In the genomic region with DNA sequence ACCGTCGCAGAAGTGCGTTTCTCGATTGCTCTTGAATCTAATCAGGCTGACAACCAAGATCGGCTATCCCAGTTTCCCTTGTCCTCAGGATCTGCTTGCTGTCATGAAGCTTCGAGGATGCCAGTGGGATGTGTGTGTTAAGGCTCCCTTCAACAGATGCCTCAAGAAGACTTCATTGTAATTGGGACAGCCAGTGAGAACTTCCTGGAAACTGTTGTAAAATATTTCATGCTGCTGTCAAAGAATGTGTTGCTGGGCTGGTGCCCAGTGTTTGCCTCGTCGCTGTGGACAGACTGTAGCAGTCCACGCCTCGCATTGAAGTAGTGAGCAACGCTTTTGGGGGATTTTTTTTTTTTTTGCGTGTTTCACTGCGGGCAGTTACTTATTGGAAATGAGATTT, we compare ENCODE assay signal across 10 mouse cellular contexts.
A peak's percentile ranks its signal among the peaks of the same experiment; 100 is the strongest.
DNase-seq lines count a peak whose midpoint lies in the region; ATAC-seq and TF ChIP-seq lines count a peak whose summit lies in the region.
"Had no signal": no experiment of that assay in that cellular context is flagged by ENCODE, and none has a peak within 500 bp of the region (broad histone marks: within the 10 kb centered on the region; RNA-seq: fewer than 3 reads in every experiment).

No protein-coding gene starts in this region.

- ATAC-seq in midbrain, postnatal 0 days (ENCODE audit: low FRiP score): no peak
- ATAC-seq in midbrain, embryonic 11.5 days (ENCODE audit: low FRiP score): no peak
- ATAC-seq in stomach, postnatal 0 days (ENCODE audit: low FRiP score, low TSS enrichment): no peak
- ATAC-seq in megakaryocyte progenitor cell, adult 5-6 weeks (replicated peaks; ENCODE audit: poor library complexity): no peak
- ATAC-seq in CD4-positive, CD25-positive, alpha-beta regulatory T cell, adult 4 months: no peak

- no peak overlapping the region for H3K9ac ChIP-seq in midbrain, postnatal 0 days (replicated peaks; ENCODE audit: low read length, poor library complexity, severe bottlenecking)
- no peak overlapping the region for H3K9ac ChIP-seq in midbrain, embryonic 11.5 days (ENCODE audit: low read length)
- no peak overlapping the region for H3K9ac ChIP-seq in stomach, postnatal 0 days (ENCODE audit: low read length)
- H3K9ac ChIP-seq: stomach, embryonic 15.5 days had no signal

- H3K27ac ChIP-seq in midbrain, postnatal 0 days (ENCODE audit: low read depth, low read length): no peak overlapping the region
- no peak overlapping the region for H3K27ac ChIP-seq in midbrain, embryonic 11.5 days (ENCODE audit: low read depth, low read length)
- H3K27ac ChIP-seq in stomach, postnatal 0 days (replicated peaks): no peak overlapping the region
- H3K27ac ChIP-seq: stomach, embryonic 15.5 days had no signal

- no peak for TF ChIP-seq EP300 in stomach, postnatal 0 days (optimal IDR thresholded peaks at IDR 0.05)

- no peaks in the 10 kb centered on the region for H3K36me3 ChIP-seq in midbrain, postnatal 0 days (ENCODE audit: insufficient read depth, low read length)
- H3K36me3 ChIP-seq in midbrain, embryonic 11.5 days (ENCODE audit: control insufficient read depth, insufficient read depth, low read length): no peaks in the 10 kb centered on the region
- H3K36me3 ChIP-seq in stomach, postnatal 0 days (ENCODE audit: control insufficient read depth, insufficient read depth, low read length): no peaks in the 10 kb centered on the region
- H3K36me3 ChIP-seq: stomach, embryonic 15.5 days had no signal

- no peak for TF ChIP-seq CTCF in midbrain, postnatal 0 days (IDR thresholded peaks at IDR 0.05)
- no peak for TF ChIP-seq CTCF in stomach, postnatal 0 days (IDR thresholded peaks at IDR 0.05; ENCODE audit: low read depth)

- 67% methylated on average over 13 of the region's 13 CpGs for WGBS in midbrain, postnatal 0 days
- WGBS in midbrain, embryonic 11.5 days: 90% methylated on average over 13 of the region's 13 CpGs
- 45% methylated on average over 13 of the region's 13 CpGs for WGBS in stomach, postnatal 0 days

- 0 out of 2 replicates have a peak, but pooled peaks cover 5% of the 10 kb centered on the region for H3K27me3 ChIP-seq in midbrain, postnatal 0 days (ENCODE audit: insufficient read depth, low read length)
- no peaks in the 10 kb centered on the region for H3K27me3 ChIP-seq in midbrain, embryonic 11.5 days (ENCODE audit: control insufficient read depth, insufficient read depth, low read length)
- no peaks in the 10 kb centered on the region for H3K27me3 ChIP-seq in stomach, postnatal 0 days (ENCODE audit: control insufficient read depth, insufficient read depth, low read length)
- H3K27me3 ChIP-seq: megakaryocyte, embryonic 14.5 days; stomach, embryonic 15.5 days had no signal

- no peaks in the 10 kb centered on the region for H3K4me1 ChIP-seq in midbrain, postnatal 0 days (ENCODE audit: insufficient read depth, low read length)
- no peaks in the 10 kb centered on the region for H3K4me1 ChIP-seq in midbrain, embryonic 11.5 days (ENCODE audit: control insufficient read depth, insufficient read depth, low read length)
- H3K4me1 ChIP-seq in stomach, postnatal 0 days (replicated peaks; ENCODE audit: control insufficient read depth, insufficient read depth): no peaks in the 10 kb centered on the region
- H3K4me1 ChIP-seq: megakaryocyte, embryonic 14.5 days; stomach, embryonic 15.5 days had no signal

- H3K4me2 ChIP-seq in midbrain, postnatal 0 days (ENCODE audit: low read depth, low read length, poor library complexity, severe bottlenecking): no peak overlapping the region
- no peak overlapping the region for H3K4me2 ChIP-seq in midbrain, embryonic 11.5 days
- H3K4me2 ChIP-seq in stomach, postnatal 0 days (replicated peaks; ENCODE audit: low read depth): no peak overlapping the region
- H3K4me2 ChIP-seq: stomach, embryonic 15.5 days had no signal

- H3K4me3 ChIP-seq in midbrain, postnatal 0 days (ENCODE audit: low read depth, low read length): no peak overlapping the region
- H3K4me3 ChIP-seq in midbrain, embryonic 11.5 days (ENCODE audit: low read depth, low read length): no peak overlapping the region
- H3K4me3 ChIP-seq in stomach, postnatal 0 days (ENCODE audit: low read depth, low read length): no peak overlapping the region
- H3K4me3 ChIP-seq: megakaryocyte, embryonic 14.5 days; stomach, embryonic 15.5 days had no signal

- H3K9me3 ChIP-seq in midbrain, postnatal 0 days (ENCODE audit: low read length): no peaks in the 10 kb centered on the region
- H3K9me3 ChIP-seq in midbrain, embryonic 11.5 days (ENCODE audit: control insufficient read depth, low read length): no peaks in the 10 kb centered on the region
- H3K9me3 ChIP-seq in stomach, postnatal 0 days (ENCODE audit: control insufficient read depth, low read length): no peaks in the 10 kb centered on the region
- H3K9me3 ChIP-seq: stomach, embryonic 15.5 days had no signal

- DNase-seq in heart, adult 18-20 months: peak; percentile 13 to 32
- DNase-seq in heart, adult 11 months: no peak
- peak; percentile 51 for DNase-seq in midbrain, postnatal 0 days (ENCODE audit: low spot score)
- DNase-seq in midbrain, embryonic 11.5 days (ENCODE audit: low spot score, missing footprints): no peak
- DNase-seq in left cerebral cortex, adult 9 months (ENCODE audit: low spot score in 2 of 2): peak; percentile 2 to 11
- peak; percentile 19 for DNase-seq in stomach, postnatal 0 days (ENCODE audit: low spot score)

Comparison
In these comparisons a context has a peak if more than half of its experiments do, and no peak if none do; other contexts are left out.
1. DNase-seq: peak in heart, adult 18-20 months (2 of 2), midbrain, postnatal 0 days (single experiment), left cerebral cortex, adult 9 months (2 of 2) and stomach, postnatal 0 days (single experiment); none in heart, adult 11 months (single experiment) and midbrain, embryonic 11.5 days (single experiment).